Mouse (Mus musculus) limb, embryonic 13.5 days (tissue): ENCODE results near the gene Gna13. TPM values are rescaled to one million over a fixed set of nuclear protein-coding genes. Genes with fewer than 3 reads are reported as not detected.

Source experiments
- ATAC-seq: fragments of 200-750 bp; cut with Nextera tagmentation; 2 replicates; pipeline ENCODE4 v1.8.0; 2017; ENCODE audit warnings: low read depth, moderate number of reproducible peaks, moderate TSS enrichment; ENCODE audit not compliant: low FRiP score
- H3K27ac ChIP-seq: fragments of 300-500 bp; sonication (generic); 2 replicates; pipeline ENCODE4 v1.5.1; 2015; ENCODE audit warnings: inconsistent platforms, mild to moderate bottlenecking, moderate library complexity
- H3K27me3 ChIP-seq: fragments of 300-500 bp; sonication (generic); 2 replicates; pipeline ENCODE4 v1.6.1; 2015; ENCODE audit warnings: mild to moderate bottlenecking, inconsistent platforms
- H3K36me3 ChIP-seq: fragments of 300-500 bp; sonication (generic); 2 replicates; pipeline ENCODE4 v1.6.1; 2015; ENCODE audit warnings: inconsistent platforms, mild to moderate bottlenecking, moderate library complexity
- H3K4me1 ChIP-seq: fragments of 300-500 bp; sonication (generic); 2 replicates; pipeline ENCODE4 v1.6.1; 2015; ENCODE audit warnings: inconsistent platforms
- H3K4me2 ChIP-seq: fragments of 300-500 bp; sonication (generic); replicated peaks from 2 replicates; pipeline ENCODE4 v1.6.1; 2015; ENCODE audit warnings: inconsistent platforms, mild to moderate bottlenecking, moderate library complexity
- H3K4me3 ChIP-seq: fragments of 300-500 bp; sonication (generic); 2 replicates; pipeline ENCODE4 v1.5.1; 2015; ENCODE audit warnings: moderate library complexity, mild to moderate bottlenecking, inconsistent platforms
- H3K9ac ChIP-seq: fragments of 300-500 bp; sonication (generic); 2 replicates; pipeline ENCODE4 v1.6.1; 2015; ENCODE audit warnings: mild to moderate bottlenecking, inconsistent platforms
- H3K9me3 ChIP-seq: fragments of 300-500 bp; sonication (generic); 2 replicates; pipeline ENCODE4 v1.6.1; 2016; ENCODE audit warnings: inconsistent platforms
- WGBS: fragments of 180-500 bp; shearing (Covaris S2); methylation state at CpG from one replicate; pipeline ENCODE4 v1.1.7; 2015; 5-methylcytosine and 5-hydroxymethylcytosine counted together
- polyA plus RNA-seq: library from polyadenylated mRNA; unstranded; fragments of >200 nt; fragmentation: Nextera tagmentation; extraction: Ambion mirVana; gene quantifications from 2 replicates; pipeline ENCODE4 v1.2.1, GENCODE M21; 2015

Gene Gna13
- polyA plus RNA-seq, 1 experiment from 2014 or later, result 21.6 TPM

DNA sequence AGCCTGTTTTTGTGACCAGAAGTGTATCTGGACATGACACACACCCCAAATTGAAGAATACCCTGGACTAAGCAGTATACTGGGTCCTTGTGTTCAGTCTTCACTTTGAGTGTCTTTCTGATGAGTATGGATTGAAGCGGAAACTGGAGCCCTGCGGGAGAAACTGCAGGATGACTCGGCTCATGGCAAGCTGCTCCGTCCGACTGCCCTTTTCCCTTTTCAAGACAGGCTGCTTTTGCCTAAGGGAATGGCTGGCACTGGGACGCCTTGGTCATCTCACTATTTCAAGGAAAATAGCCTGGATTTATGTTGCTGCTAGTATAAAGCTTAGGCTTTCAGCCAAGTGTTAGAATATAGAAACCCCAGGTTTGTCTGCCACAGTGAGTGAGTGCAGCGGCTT, 28.6 kb downstream of the Gna13 start:
- peaks cover 4% of the 10 kb centered on the region for H3K4me1 ChIP-seq
- no peak overlapping the region for H3K9ac ChIP-seq
- 83% methylated on average over 7 of the region's 7 CpGs for WGBS
- H3K27me3 ChIP-seq, result no peaks in the 10 kb centered on the region
- H3K4me2 ChIP-seq, result no peak overlapping the region
- H3K27ac ChIP-seq, result no peak overlapping the region
- no peaks in the 10 kb centered on the region for H3K9me3 ChIP-seq
- H3K36me3 ChIP-seq, result peaks cover 34% of the 10 kb centered on the region
- ATAC-seq, result no peak
- H3K4me3 ChIP-seq, result no peak overlapping the region

DNA sequence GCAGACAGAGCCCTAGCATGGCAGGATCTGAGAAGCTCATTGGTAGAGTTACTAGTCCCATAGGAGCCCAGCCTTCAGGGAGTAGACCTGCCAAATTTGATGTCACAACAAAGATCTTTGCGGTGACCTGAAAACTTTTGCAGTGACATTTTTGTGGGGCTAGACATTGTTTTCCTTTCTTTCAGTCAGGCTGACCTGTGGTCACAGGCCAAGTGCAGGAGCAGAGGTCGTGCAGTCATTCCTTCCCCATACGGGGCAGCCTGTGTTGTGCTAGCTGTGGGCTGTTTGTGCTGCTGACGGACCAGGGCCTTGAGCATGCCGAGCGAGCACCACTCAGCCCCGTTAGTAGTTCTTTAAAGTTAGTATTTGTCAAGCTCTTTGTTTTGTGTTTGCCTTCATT, 29.1 kb downstream of the Gna13 start:
- H3K27ac ChIP-seq, result no peak overlapping the region
- no peak for ATAC-seq
- no peaks in the 10 kb centered on the region for H3K27me3 ChIP-seq
- H3K4me2 ChIP-seq, result no peak overlapping the region
- no peak overlapping the region for H3K9ac ChIP-seq
- 79% methylated on average over 7 of the region's 7 CpGs for WGBS
- peaks cover 39% of the 10 kb centered on the region for H3K36me3 ChIP-seq
- H3K4me1 ChIP-seq, result peaks cover 4% of the 10 kb centered on the region
- no peaks in the 10 kb centered on the region for H3K9me3 ChIP-seq
- no peak overlapping the region for H3K4me3 ChIP-seq

DNA sequence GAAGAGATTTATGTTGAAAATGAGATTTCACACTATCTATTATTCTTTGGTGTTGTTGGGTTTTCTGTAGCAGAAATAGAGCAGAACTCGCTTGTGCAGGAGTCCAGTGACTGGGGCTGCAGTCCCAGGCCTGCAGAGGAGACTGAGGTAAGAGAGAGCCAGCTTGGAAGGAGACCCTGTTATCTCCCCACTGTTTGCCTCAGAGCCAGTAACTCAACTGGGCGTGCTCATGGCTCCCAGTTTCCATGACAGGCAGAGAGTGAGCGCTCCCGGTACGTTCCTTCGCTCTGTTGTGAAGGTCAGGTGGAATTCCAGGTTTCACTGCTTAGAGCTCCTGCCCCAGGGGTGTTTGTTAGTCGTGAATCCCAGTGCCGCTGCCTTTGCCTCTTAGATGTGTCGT, 30.0 kb downstream of the Gna13 start:
- H3K36me3 ChIP-seq, result peaks cover 48% of the 10 kb centered on the region
- H3K4me3 ChIP-seq, result no peak overlapping the region

DNA sequence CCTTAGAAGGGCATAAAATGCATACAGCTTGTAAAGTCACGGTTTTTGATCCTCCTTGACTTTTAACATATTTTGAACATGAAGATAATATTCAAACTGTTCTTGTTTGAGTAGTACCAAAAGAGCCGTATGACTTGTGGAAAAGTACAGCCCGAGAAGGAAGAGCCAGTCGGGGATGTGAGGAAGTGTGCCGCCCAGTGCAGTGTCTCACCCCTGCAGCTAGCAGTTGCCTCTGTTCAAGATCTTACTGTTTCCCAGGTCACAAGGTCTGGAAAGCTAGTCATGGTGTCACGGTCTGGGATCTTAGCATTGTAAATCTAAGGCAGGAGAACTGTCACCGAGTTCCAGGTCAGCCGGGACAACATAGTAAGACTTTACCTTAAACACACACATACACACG, 32.1 kb downstream of the Gna13 start:
- no peaks in the 10 kb centered on the region for H3K4me1 ChIP-seq
- no peak overlapping the region for H3K27ac ChIP-seq
- no peak for ATAC-seq
- no peak overlapping the region for H3K4me2 ChIP-seq
- WGBS, result 77% methylated on average over 9 of the region's 9 CpGs
- H3K4me3 ChIP-seq, result no peak overlapping the region
- H3K36me3 ChIP-seq, result peaks cover 65% of the 10 kb centered on the region
- no peaks in the 10 kb centered on the region for H3K27me3 ChIP-seq
- H3K9me3 ChIP-seq, result no peaks in the 10 kb centered on the region
- H3K9ac ChIP-seq, result no peak overlapping the region

More for the DNA sequence above, 30.0 kb downstream of the Gna13 start:
- no peaks in the 10 kb centered on the region for H3K9me3 ChIP-seq
- no peak overlapping the region for H3K4me2 ChIP-seq
- H3K9ac ChIP-seq, result no peak overlapping the region
- peaks cover 4% of the 10 kb centered on the region for H3K4me1 ChIP-seq
- H3K27ac ChIP-seq, result no peak overlapping the region
- 88% methylated on average over 9 of the region's 9 CpGs for WGBS
- no peak for ATAC-seq
- no peaks in the 10 kb centered on the region for H3K27me3 ChIP-seq

DNA sequence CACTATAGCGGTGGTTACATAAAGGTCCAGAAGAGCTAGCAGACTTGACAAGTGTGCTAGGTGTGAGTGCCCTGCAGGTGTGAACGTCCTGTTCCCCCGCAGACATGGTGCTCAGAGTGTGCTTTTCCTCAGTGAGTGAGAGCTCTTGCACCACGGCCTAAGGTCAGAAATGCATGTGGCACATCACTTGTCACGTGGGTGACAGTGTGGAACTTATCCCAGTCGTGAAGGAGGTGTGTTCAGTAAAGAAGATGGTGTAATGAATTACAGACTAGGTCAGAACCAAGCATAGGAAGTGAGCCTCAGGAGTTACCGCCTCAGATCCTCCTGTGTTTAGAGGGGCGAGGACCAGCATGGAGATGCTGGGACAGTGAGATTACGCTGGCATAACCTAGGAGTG, 32.7 kb downstream of the Gna13 start:
- Histone ChIP-seq H3K4me1 (no peaks in the 10 kb centered on the region), H3K36me3 (peaks cover 69% of the 10 kb centered on the region), H3K27ac (no peak overlapping the region), H3K4me3 (no peak overlapping the region), H3K4me2 (no peak overlapping the region), H3K9ac (no peak overlapping the region), H3K9me3 (no peaks in the 10 kb centered on the region), H3K27me3 (no peaks in the 10 kb centered on the region)
- 89% methylated on average over 9 of the region's 9 CpGs for WGBS
- ATAC-seq, result no peak

DNA sequence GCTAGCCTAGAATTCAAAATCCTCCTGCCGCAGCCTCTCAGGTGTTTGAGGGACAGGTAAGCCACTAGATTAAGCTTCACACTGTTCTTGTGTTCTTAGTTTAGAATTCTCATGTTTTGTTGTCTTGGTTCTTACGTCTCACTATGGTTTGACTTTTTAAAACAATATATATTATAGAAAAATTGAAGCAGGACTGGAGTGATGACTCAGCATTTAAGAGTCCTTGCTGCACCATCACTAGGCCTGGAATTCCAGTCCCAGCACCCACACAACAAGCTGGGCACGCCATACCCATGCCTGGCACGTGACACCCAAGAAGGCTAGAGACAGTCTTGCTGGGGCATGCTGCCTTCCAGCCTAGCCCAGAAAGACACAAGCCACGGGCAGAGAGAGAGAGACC, 43.8 kb downstream of the Gna13 start:
- no peak overlapping the region for H3K4me3 ChIP-seq
- no peak for ATAC-seq
- H3K27ac ChIP-seq, result no peak overlapping the region
- H3K27me3 ChIP-seq, result no peaks in the 10 kb centered on the region
- H3K36me3 ChIP-seq, result peaks cover under 1% of the 10 kb centered on the region; the same call in 1 of the 2 replicates
- no peak overlapping the region for H3K4me2 ChIP-seq
- H3K9ac ChIP-seq, result no peak overlapping the region
- WGBS, result 90% methylated on average over 5 of the region's 5 CpGs
- H3K4me1 ChIP-seq, result no peaks in the 10 kb centered on the region
- H3K9me3 ChIP-seq, result no peaks in the 10 kb centered on the region

DNA sequence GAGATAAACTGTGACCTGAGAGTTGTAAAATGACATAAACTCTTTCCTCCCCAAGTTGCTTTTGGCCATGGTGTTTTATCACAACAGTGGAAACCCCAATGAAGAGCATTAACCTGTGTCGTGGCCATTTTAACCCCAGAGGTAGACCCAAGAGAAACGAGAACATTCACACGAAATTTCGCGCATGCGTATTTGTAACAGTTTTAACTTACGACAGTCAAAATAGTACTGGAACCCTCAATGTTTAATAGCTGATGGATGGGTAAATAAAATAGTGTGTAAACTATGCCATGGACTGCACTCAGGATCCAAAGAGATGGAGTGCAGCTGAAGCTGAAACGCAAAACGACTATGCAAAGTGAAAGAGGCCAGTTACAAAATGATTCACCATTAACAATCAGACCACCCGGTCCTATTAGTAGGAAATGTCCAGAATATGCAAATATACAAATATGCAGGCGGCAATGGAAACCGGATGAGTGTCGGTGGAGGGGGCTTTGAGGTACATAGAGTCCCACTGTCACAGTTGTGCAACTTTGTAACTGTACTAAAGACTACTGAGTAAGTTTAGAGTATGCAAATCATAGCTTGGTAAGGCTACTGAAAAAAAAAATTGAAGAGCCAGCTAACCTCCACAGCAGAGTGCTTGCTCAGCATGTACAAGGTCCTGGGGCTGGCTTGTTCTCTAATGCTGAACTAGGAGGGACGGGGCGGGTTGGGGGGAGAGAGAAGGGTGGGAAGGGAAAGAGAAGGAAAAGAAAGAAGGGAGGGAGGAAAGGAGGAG, 47.8 kb downstream of the Gna13 start:
- H3K36me3 ChIP-seq, result no peaks in the 10 kb centered on the region
- H3K4me3 ChIP-seq, result no peak overlapping the region
- H3K9ac ChIP-seq, result no peak overlapping the region
- 88% methylated on average over 15 of the region's 15 CpGs for WGBS
- H3K27ac ChIP-seq, result no peak overlapping the region
- peaks cover 5% of the 10 kb centered on the region; the same call in 1 of the 2 replicates for H3K9me3 ChIP-seq
- no peak for ATAC-seq
- no peak overlapping the region for H3K4me2 ChIP-seq
- no peaks in the 10 kb centered on the region for H3K4me1 ChIP-seq
- no peaks in the 10 kb centered on the region for H3K27me3 ChIP-seq

DNA sequence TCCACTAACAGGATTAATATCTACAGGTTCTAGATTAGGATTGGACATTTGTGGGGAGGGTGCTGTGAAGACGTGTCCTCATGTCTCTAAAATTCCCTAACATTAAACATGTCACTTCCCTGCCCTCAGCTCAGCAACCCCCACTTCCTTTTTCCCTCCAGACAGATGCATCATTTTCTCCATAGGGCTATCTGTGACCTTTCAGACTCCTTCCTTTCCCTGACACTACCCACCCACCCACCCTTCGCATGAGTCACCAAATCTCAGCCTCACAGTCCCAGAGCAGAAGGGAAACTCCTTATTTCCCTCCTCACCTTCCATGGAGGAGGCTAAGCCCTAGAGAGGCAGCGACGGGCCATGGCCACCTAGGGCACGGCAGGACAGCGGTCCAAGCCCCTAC, 51.0 kb downstream of the Gna13 start, which contains the start of gene 9930022D16Rik:
Gene 9930022D16Rik (plus strand): TSS at position 301 of the 400 bp plus-strand sequence.
- Histone ChIP-seq H3K27ac (no peak within 1 kb of the TSS), H3K9me3 (peaks cover 5% of the 10 kb centered on the region; the same call in 1 of the 2 replicates), H3K4me1 (no peaks in the 10 kb centered on the region), H3K27me3 (no peaks in the 10 kb centered on the region), H3K36me3 (no peaks in the 10 kb centered on the region), H3K4me3 (no peak within 1 kb of the TSS), H3K4me2 (no peak within 1 kb of the TSS), H3K9ac (no peak within 1 kb of the TSS)
- WGBS, result 86% methylated on average over 6 of the region's 6 CpGs
- no peak for ATAC-seq

DNA sequence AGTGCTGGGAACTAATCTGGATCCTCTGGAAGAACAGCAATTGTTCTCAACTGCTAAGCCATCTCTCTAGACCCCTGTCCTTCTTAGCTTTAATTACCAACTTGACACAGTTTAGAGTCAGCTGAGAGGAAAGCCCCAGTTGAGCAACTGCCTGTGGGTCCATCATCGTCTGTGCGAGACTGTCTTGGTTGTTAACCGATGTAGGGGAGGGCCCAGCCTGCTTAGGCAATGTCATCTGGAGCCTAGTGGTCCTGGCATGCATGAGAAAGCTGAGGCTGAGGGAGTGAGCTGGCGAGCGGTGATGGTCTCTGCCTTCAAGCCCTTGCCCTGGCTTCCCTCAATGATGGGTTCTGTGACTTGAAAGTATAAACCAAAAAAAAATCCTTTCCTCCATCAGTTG, 52.2 kb downstream of the Gna13 start:
- Histone ChIP-seq H3K4me2 (no peak overlapping the region), H3K36me3 (no peaks in the 10 kb centered on the region), H3K4me1 (no peaks in the 10 kb centered on the region), H3K27ac (no peak overlapping the region), H3K9me3 (peaks cover 5% of the 10 kb centered on the region; the same call in 1 of the 2 replicates), H3K4me3 (no peak overlapping the region), H3K9ac (no peak overlapping the region), H3K27me3 (no peaks in the 10 kb centered on the region)
- ATAC-seq, result no peak
- 86% methylated on average over 5 of the region's 5 CpGs for WGBS

DNA sequence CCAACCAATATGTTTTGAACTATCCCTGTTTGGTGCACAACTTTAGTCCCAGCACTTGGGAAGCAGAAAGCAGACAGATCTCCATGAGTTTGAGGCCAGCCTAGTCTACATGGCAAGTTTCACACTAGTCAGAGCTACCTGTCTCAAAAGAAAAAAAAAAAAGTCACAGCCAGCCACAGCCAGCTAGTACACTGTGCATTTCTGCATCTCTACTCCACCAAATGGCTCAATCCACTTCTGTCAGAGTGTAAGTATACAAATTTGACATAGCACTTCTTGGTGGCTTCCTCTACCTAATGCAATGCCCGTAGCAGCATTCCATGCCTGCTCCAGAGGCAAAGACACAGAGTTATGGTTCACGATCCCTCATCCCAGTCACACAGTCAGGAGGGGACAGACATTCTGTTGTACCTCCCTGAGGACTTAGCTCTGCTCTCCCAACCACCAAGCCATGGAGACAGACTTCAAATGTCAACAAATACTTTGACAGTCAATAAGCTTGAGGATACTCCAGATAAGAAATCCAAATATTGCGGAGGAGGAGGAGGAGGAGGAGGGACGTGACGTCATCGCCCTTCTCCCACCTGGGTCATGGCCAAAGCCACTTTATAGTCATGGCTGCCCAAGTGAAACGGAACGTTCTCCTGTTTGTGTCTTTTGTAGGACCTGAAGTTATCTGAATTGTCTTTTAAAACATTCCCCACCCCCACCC, 54.2 kb downstream of the Gna13 start:
- Histone ChIP-seq H3K9ac (no peak overlapping the region), H3K27ac (no peak overlapping the region), H3K9me3 (peaks cover 3% of the 10 kb centered on the region; the same call in 1 of the 2 replicates), H3K4me3 (no peak overlapping the region), H3K27me3 (no peaks in the 10 kb centered on the region), H3K36me3 (no peaks in the 10 kb centered on the region), H3K4me1 (no peaks in the 10 kb centered on the region), H3K4me2 (no peak overlapping the region)
- WGBS, result 85% methylated on average over 8 of the region's 8 CpGs
- no peak for ATAC-seq

DNA sequence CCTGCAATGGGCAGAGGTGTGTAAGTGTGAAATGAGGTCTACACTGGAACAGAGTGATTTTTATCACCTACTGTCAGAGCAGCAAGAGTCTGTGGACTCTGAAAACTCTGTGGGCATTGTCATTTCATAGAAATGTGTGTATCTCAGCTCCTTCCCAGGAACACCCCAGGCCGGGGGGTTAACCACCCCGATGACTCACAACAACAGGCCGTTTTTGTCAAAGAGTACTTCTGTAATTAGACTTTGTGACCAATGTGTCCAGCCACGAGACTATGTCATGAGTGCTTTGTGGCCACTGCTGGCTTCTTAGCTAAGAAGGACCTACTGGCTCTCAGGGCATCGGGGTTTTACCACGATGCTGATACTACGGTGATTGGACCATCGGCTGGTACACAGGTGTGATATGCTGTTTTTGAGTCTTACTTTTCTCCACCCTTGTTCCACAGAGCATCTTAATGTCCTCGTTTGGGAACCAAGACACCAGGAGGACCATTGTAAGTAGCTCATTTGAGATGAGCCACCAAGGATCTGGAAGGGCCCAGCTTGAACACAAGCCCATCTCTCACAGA, 54.9 kb downstream of the Gna13 start:
- H3K4me1 ChIP-seq, result no peaks in the 10 kb centered on the region
- no peaks in the 10 kb centered on the region for H3K27me3 ChIP-seq
- 84% methylated on average over 9 of the region's 9 CpGs for WGBS
- H3K9me3 ChIP-seq, result 0 out of 2 replicates have a peak, but pooled peaks cover 5% of the 10 kb centered on the region
- no peak overlapping the region for H3K4me2 ChIP-seq
- H3K27ac ChIP-seq, result no peak overlapping the region
- H3K4me3 ChIP-seq, result no peak overlapping the region
- H3K9ac ChIP-seq, result no peak overlapping the region
- no peak for ATAC-seq
- H3K36me3 ChIP-seq, result no peaks in the 10 kb centered on the region

DNA sequence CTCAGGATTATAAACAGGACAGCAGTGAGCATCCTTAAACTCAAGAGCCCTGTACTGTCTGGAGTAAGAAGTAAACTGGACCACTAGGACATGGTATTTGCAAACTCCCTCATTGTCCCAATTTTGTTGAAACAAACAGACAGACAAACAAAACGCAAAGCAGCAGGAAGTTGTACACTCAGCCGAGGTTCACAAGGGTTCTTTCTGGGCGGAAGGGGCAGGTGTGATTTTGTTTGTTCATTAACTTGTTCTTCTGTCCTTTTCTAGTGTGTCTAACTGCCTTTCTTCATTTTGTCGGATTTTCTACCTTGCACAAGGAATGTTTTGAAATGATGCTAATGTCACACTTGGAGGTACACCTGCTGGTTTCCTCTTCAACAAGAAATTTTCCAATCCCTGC, 56.8 kb downstream of the Gna13 start:
- 62% methylated on average over 4 of the region's 4 CpGs for WGBS
- Histone ChIP-seq H3K9ac (no peak overlapping the region), H3K4me1 (no peaks in the 10 kb centered on the region), H3K4me3 (no peak overlapping the region), H3K9me3 (0 out of 2 replicates have a peak, but pooled peaks cover 5% of the 10 kb centered on the region), H3K27ac (no peak overlapping the region), H3K27me3 (no peaks in the 10 kb centered on the region), H3K4me2 (no peak overlapping the region), H3K36me3 (no peaks in the 10 kb centered on the region)
- ATAC-seq, result no peak
